ENCODE assay signal across 3 mouse cellular contexts in genomic region chr9:13888981-13889380, GRCm38 (mm10).
"Had no signal": no experiment of that assay in that cellular context is flagged by ENCODE, and none has a peak within 500 bp of the region (broad histone marks: within the 10 kb centered on the region; RNA-seq: fewer than 3 reads in every experiment).

No protein-coding gene starts in this region.

- H3K27ac ChIP-seq: layer of hippocampus, adult 2 months; liver, embryonic 15.5 days had no signal

- H3K4me3 ChIP-seq: layer of hippocampus, adult 2 months; liver, embryonic 15.5 days had no signal

- H3K4me2 ChIP-seq: liver, embryonic 11.5 days; liver, embryonic 15.5 days had no signal

- H3K9ac ChIP-seq: liver, embryonic 15.5 days had no signal

- H3K36me3 ChIP-seq: liver, embryonic 15.5 days had no signal

- H3K4me1 ChIP-seq: liver, embryonic 15.5 days had no signal
